Mouse (Mus musculus) C2C12 (cell line): ENCODE results near the gene Cyp2c23. TPM values are rescaled to one million over a fixed set of nuclear protein-coding genes. Genes with fewer than 3 reads are reported as not detected.

Source experiments
- H3K27me3 ChIP-seq: one replicate; pipeline ENCODE4 v1.6.1; 2011; ENCODE audit not compliant: control insufficient read depth, insufficient read depth, insufficient read length
- H3K36me3 ChIP-seq: one replicate; pipeline ENCODE4 v1.6.1; 2011; ENCODE audit not compliant: control insufficient read depth, insufficient read depth
- H3K4me3 ChIP-seq: one replicate; pipeline ENCODE4 v1.5.1; 2011; ENCODE audit warnings: mild to moderate bottlenecking, control low read depth; ENCODE audit not compliant: poor library complexity, insufficient read depth, severe bottlenecking
- H3K79me2 ChIP-seq: one replicate; pipeline ENCODE4 v1.6.1; 2011; ENCODE audit not compliant: control insufficient read depth, insufficient read depth
- H3K79me3 ChIP-seq: one replicate; pipeline ENCODE4 v1.6.1; 2011; ENCODE audit warnings: low read depth, control low read depth
- H3ac ChIP-seq: one replicate; pipeline ENCODE3; 2011; ENCODE audit warnings: low read depth; ENCODE audit not compliant: control insufficient read depth, insufficient read length
- CEBPB ChIP-seq: IDR thresholded peaks from one replicate; pipeline ENCODE4 v1.6.1; 2011; ENCODE audit warnings: low read depth, mild to moderate bottlenecking, control low read depth, moderate library complexity
- CTCF ChIP-seq: IDR thresholded peaks from one replicate; pipeline ENCODE4 v1.5.1; 2011; ENCODE audit not compliant: control insufficient read depth, insufficient read depth, insufficient read length
- FOSL1 ChIP-seq: IDR thresholded peaks from one replicate; pipeline ENCODE4 v1.8.0; 2011; ENCODE audit warnings: mild to moderate bottlenecking, low read length; ENCODE audit not compliant: poor library complexity, insufficient read depth, severe bottlenecking
- MAX ChIP-seq: IDR thresholded peaks from one replicate; pipeline ENCODE4 v1.6.1; 2011; ENCODE audit warnings: mild to moderate bottlenecking, control low read depth
- MYOD1 ChIP-seq: IDR thresholded peaks from one replicate; pipeline ENCODE4 v1.6.1; 2011; ENCODE audit warnings: low read depth; ENCODE audit not compliant: control insufficient read depth, insufficient read length
- MYOG ChIP-seq: IDR thresholded peaks from one replicate; pipeline ENCODE4 v1.6.1; 2011; ENCODE audit not compliant: control insufficient read depth, insufficient read length; ENCODE audit errors: extremely low read depth
- USF1 ChIP-seq: IDR thresholded peaks from one replicate; pipeline ENCODE4 v1.6.1; 2011; ENCODE audit warnings: low read depth, mild to moderate bottlenecking, control low read depth, moderate library complexity
- polyA plus RNA-seq: library from polyadenylated mRNA; unstranded; fragments of >200 nt; fragmentation: generic; extraction: Trizol; gene quantifications from one replicate; pipeline ENCODE4 v1.2.1, GENCODE M21; 2012; ENCODE audit warnings: missing spikeins

Cyp2c23 gene
- polyA plus RNA-seq, 1 experiment = not detected

GRCm38 (mm10) chr19:44060226-44060625 is 31.2 kb upstream of the Cyp2c23 start:
- Histone ChIP-seq H3ac (no peak overlapping the region), H3K79me2 (no peaks in the 10 kb centered on the region), H3K79me3 (no peaks in the 10 kb centered on the region), H3K27me3 (no peaks in the 10 kb centered on the region), H3K36me3 (peaks cover 62% of the 10 kb centered on the region), H3K4me3 (no peak overlapping the region)
- TF ChIP-seq USF1 = no peak
- TF ChIP-seq CTCF = no peak
- TF ChIP-seq MAX = no peak
- TF ChIP-seq MYOG = no peak
- no peak for TF ChIP-seq MYOD1
- no peak for TF ChIP-seq CEBPB
- no peak for TF ChIP-seq FOSL1

DNA sequence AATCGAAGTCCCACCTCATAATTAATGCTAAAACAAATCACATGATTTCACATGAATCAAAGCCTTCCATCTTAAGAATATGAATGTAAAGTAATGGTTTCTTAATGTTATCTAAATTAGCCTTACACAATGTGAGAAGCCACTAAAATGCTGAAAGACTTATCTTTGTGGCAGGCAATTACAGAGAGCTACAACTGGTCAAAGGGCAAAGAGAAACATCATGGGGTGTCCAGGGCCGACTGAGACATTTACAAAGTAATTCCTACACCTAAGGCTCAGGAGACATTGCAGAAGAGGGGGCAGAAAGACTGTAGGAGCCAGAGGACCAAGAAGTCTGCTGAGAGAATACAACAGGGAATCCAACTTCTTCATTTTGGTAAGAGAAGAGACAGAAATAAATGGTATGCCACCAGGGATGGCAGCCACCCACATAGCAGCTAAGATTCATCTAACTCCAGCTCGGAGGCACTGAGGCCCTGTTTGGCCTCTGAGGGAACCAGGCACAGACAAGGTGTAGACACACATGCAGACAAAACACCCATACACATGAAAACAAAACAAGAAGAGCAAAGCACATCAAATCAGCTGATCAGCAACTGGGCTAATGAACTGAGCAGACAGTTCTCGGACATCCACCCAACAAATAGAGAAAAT is 26.3 kb upstream of the Cyp2c23 start:
- TF ChIP-seq MYOD1 (no peak), CTCF (no peak), FOSL1 (no peak), MAX (no peak), USF1 (no peak), MYOG (no peak), CEBPB (no peak)
- Histone ChIP-seq H3K27me3 (no peaks in the 10 kb centered on the region), H3K79me2 (no peaks in the 10 kb centered on the region), H3K36me3 (peaks cover 38% of the 10 kb centered on the region), H3ac (no peak overlapping the region), H3K79me3 (no peaks in the 10 kb centered on the region), H3K4me3 (no peak overlapping the region)

DNA sequence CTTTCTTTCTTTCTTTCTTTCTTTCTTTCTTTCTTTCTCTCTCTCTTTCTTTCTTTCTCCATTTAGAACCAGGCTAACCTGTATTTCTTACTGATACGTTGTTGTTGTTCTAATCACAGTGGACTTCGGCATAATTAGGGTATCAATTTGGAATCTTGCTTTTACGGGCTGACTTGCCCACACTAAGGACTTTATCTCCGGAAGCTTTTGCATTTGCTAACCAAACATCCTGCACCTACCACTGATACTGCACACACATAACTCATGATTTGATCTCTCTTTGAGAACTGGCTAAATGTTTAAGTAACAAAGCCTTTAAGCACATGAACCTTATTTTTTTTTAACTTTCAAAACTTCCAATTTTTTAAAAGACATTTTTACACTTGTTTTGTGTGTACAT is 21.4 kb upstream of the Cyp2c23 start:
- no peak overlapping the region for H3K4me3 ChIP-seq
- no peaks in the 10 kb centered on the region for H3K79me3 ChIP-seq
- TF ChIP-seq CEBPB = no peak
- no peak for TF ChIP-seq MAX
- TF ChIP-seq MYOG = no peak
- no peak for TF ChIP-seq FOSL1
- no peak for TF ChIP-seq USF1
- no peak for TF ChIP-seq MYOD1
- no peak for TF ChIP-seq CTCF
- H3K36me3 ChIP-seq = peaks cover 33% of the 10 kb centered on the region
- H3ac ChIP-seq = no peak overlapping the region
- H3K27me3 ChIP-seq = no peaks in the 10 kb centered on the region
- no peaks in the 10 kb centered on the region for H3K79me2 ChIP-seq

DNA sequence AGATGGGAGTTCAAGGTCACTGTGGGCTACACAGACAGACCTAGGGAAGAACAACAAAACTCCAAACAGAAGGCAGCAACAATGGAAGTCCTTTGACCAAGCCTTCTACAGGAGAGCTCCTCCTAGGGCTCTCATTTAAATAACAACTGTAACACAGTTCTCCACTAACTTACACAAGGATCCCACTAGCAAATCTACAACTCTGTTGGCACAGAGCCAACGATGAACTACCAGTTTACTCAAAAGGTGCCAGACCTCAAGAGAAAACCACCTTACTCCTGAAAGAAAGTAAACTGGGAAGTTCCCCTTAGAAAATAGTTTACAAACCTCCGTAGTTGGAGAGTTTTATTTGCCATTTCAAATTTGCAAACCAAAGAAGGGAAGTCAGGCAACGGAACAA is 20.3 kb upstream of the Cyp2c23 start:
- Histone ChIP-seq H3K79me2 (no peaks in the 10 kb centered on the region), H3ac (no peak overlapping the region), H3K79me3 (no peaks in the 10 kb centered on the region), H3K27me3 (no peaks in the 10 kb centered on the region), H3K4me3 (no peak overlapping the region), H3K36me3 (peaks cover 33% of the 10 kb centered on the region)
- TF ChIP-seq FOSL1 = no peak
- no peak for TF ChIP-seq USF1
- TF ChIP-seq MYOG = no peak
- TF ChIP-seq CEBPB = no peak
- TF ChIP-seq CTCF = no peak
- TF ChIP-seq MYOD1 = no peak
- no peak for TF ChIP-seq MAX

- Histone ChIP-seq H3K36me3 (peaks cover 30% of the 10 kb centered on the region), H3ac (no peak overlapping the region), H3K27me3 (no peaks in the 10 kb centered on the region), H3K79me2 (no peaks in the 10 kb centered on the region), H3K79me3 (no peaks in the 10 kb centered on the region), H3K4me3 (no peak overlapping the region)
- TF ChIP-seq MYOG (no peak), FOSL1 (no peak), MYOD1 (no peak), CTCF (no peak), USF1 (no peak), CEBPB (no peak), MAX (no peak)
Measured at GRCm38 (mm10) chr19:44045847-44046246, 16.8 kb upstream of the Cyp2c23 start.

DNA sequence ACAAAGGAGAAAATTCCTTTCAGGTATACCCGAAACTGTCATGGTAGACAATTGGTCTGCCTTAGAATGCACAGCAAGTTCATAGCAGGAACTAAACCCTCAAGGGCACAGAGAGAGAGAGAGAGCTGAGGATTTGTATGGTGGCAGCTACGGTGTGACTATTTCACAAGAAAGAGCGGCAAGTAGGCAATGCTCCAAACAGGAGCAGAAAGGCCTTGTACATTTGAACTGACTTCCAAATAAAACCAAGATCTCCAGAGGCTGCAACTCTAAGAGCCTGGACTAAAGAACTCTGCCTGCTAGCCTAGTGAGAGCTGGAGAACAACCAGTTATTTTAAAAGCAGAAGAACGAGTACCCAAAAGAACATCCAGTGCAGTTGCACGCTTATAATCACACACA is 13.1 kb upstream of the Cyp2c23 start:
- Histone ChIP-seq H3ac (no peak overlapping the region), H3K36me3 (peaks cover 52% of the 10 kb centered on the region), H3K4me3 (no peak overlapping the region), H3K79me3 (no peaks in the 10 kb centered on the region), H3K79me2 (no peaks in the 10 kb centered on the region), H3K27me3 (no peaks in the 10 kb centered on the region)
- no peak for TF ChIP-seq MYOG
